ENCODE assay signal across 23 mouse cellular contexts in genomic region chr6:118643541-118643940, GRCm38 (mm10).
A peak's percentile ranks its signal among the peaks of the same experiment; 100 is the strongest.
DNase-seq lines count a peak whose midpoint lies in the region; ATAC-seq and TF ChIP-seq lines count a peak whose summit lies in the region.
"Had no signal": no experiment of that assay in that cellular context is flagged by ENCODE, and none has a peak within 500 bp of the region (broad histone marks: within the 10 kb centered on the region; RNA-seq: fewer than 3 reads in every experiment).

No protein-coding gene starts in this region.

- peaks cover 20% of the 10 kb centered on the region for H3K4me1 ChIP-seq in cerebellum, adult 2 months (ENCODE audit: control insufficient read depth, insufficient read depth, low read length)
- H3K4me1 ChIP-seq: embryonic facial prominence, embryonic 15.5 days; forebrain, embryonic 12.5 days had no signal

- no peak for TF ChIP-seq CTCF in cerebellum, adult 2 months (IDR thresholded peaks at IDR 0.05; ENCODE audit: borderline replicate concordance, insufficient read depth, low read depth, low read length)

- no peaks in the 10 kb centered on the region for H3K27me3 ChIP-seq in cerebellum, adult 2 months (ENCODE audit: control insufficient read depth, insufficient read depth, low read length)
- H3K27me3 ChIP-seq: embryonic facial prominence, embryonic 13.5 days; embryonic facial prominence, embryonic 15.5 days; forebrain, embryonic 12.5 days; Patski had no signal

- peak overlapping the region; percentile 42; the same call in 1 of the 2 replicates for H3K27ac ChIP-seq in cerebellum, adult 2 months (ENCODE audit: insufficient read depth, low read length)
- H3K27ac ChIP-seq: embryonic facial prominence, embryonic 13.5 days; embryonic facial prominence, embryonic 15.5 days; forebrain, embryonic 10.5 days; forebrain, embryonic 12.5 days had no signal

- no peak for TF ChIP-seq POLR2A in cerebellum, adult 2 months (IDR thresholded peaks at IDR 0.05; ENCODE audit: borderline replicate concordance, insufficient read depth, low read length)

- 0 out of 2 replicates have a peak, but pooled peaks have one; percentile 45 for ATAC-seq in cerebellum, adult (ENCODE audit: insufficient number of reproducible peaks, low FRiP score, low TSS enrichment)
- ATAC-seq: activated CD4-positive, CD25-positive, alpha-beta regulatory T cell, adult 4 months; CD4-positive, CD25-positive, alpha-beta regulatory T cell, adult 4 months; forebrain, embryonic 14.5 days; forebrain, embryonic 16.5 days; Patski had no signal

- no peak overlapping the region for H3K4me3 ChIP-seq in cerebellum, adult 2 months (replicated peaks; ENCODE audit: insufficient read depth, low read depth, low read length)
- H3K4me3 ChIP-seq: embryonic facial prominence, embryonic 13.5 days; embryonic facial prominence, embryonic 15.5 days; erythroblast, embryonic 14.5 days; forebrain, embryonic 10.5 days; forebrain, embryonic 12.5 days had no signal

- no peak for DNase-seq in cerebellum, adult 8-10 months
- DNase-seq in cerebellum, adult 2 months: peak in 1 of 2 experiments; percentile 60
- no peak for DNase-seq in cerebellum, postnatal 10 days
- peak; percentile 45 for DNase-seq in cerebellum, adult 9-11 months
- DNase-seq in cerebellum, adult 11-12 months: no peak
- peak; percentile 28 to 44 for DNase-seq in cerebellum, postnatal 36 days
- no peak for DNase-seq in urinary bladder, adult 2 months (ENCODE audit: low spot score)
- DNase-seq: adrenal gland, adult 8-10 months; adrenal gland, postnatal 14 days; adrenal gland, postnatal 36 days; B cell, adult 2 months; embryo, embryonic 11 days had no signal

- 52% methylated on average over 2 of the region's 2 CpGs for WGBS in cerebellum, adult 2 months

Comparison
In these comparisons a context has a peak if more than half of its experiments do, and no peak if none do; other contexts are left out.
1. DNase-seq: peak in cerebellum, adult 9-11 months (single experiment) and cerebellum, postnatal 36 days (2 of 2); none in cerebellum, adult 8-10 months (single experiment), cerebellum, postnatal 10 days (0 of 2), cerebellum, adult 11-12 months (single experiment) and urinary bladder, adult 2 months (single experiment).